Mouse (Mus musculus) brain, adult 2 months (tissue): ENCODE results near the gene Tesc.

ENCODE experiments used
- DNase-seq: peaks from one replicate; pipeline ENCODE4 v3.0.0; 2011; ENCODE audit warnings: low read depth, low spot score

Tesc gene

GRCm38 (mm10) chr5:118073213-118073773 lies 45.8 kb downstream of the Tesc start:
- peak; percentile 54 for DNase-seq

- peak; percentile 73 for DNase-seq
These were observed 49.4 kb downstream of the Tesc start for GRCm38 (mm10) chr5:118076721-118077592.

DNA sequence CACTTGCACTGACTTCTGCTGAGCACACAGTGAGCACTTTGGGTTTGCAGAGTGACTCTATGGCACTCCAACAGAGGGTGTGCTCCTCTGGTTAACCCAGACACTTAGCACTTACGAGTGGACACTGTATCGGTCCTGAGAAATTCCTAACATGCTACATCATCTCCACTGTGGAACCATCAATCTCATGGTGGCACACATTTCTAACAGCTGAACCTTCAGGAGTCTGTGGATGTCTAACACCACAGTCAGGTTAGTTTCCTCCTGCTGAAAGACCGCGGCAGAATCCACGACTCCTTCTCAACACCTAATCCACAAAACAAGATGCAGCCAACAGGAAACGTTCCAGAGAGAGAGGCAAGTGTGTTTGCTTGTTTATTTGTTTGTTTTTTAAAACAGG lies 51.0 kb downstream of the Tesc start:
- no peak for DNase-seq

DNA sequence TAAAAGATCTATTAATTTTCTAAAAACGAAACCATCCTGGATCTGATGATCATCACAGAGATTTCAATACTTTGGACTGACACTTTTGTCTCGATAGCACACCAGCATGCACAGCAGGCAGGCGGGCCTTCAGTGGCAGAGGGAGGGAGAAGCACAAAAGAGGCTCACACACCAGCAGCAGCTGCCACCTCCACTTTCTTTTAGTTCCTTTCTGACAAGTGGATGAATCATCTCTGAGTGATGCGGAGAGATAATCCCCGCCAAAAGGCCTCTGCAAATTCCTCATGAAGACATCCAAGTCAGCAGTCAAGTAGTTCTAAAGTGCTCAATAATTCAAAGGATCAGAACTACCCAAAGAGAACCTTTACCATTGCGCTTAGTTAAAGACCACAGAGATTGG lies 51.8 kb downstream of the Tesc start:
- peak; percentile 92 for DNase-seq

- no peak for DNase-seq
These were observed 52.3 kb downstream of the Tesc start for GRCm38 (mm10) chr5:118079839-118080250.

- DNase-seq = peak; percentile 49
These were observed 53.9 kb downstream of the Tesc start for GRCm38 (mm10) chr5:118081374-118081949.

DNA sequence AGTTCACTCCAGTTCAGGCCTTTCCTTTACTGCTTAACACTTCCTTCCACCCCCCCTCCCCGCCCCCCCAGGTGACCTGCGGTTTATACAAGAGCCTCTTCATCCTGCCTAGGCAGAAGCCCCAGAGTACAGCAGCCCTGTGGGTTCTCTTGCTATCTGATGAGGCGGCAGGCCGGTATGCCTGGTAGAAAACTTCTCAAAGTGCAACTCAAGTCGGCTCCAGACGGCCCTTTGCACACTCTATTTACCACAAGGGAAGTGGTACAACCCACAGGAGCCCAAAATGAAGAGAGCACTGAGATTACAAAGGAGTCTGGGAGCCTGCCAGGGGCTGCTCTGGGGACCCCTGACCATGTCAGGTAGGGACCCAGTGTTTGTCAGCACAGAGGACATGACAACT lies 54.5 kb downstream of the Tesc start:
- DNase-seq = no peak

DNA sequence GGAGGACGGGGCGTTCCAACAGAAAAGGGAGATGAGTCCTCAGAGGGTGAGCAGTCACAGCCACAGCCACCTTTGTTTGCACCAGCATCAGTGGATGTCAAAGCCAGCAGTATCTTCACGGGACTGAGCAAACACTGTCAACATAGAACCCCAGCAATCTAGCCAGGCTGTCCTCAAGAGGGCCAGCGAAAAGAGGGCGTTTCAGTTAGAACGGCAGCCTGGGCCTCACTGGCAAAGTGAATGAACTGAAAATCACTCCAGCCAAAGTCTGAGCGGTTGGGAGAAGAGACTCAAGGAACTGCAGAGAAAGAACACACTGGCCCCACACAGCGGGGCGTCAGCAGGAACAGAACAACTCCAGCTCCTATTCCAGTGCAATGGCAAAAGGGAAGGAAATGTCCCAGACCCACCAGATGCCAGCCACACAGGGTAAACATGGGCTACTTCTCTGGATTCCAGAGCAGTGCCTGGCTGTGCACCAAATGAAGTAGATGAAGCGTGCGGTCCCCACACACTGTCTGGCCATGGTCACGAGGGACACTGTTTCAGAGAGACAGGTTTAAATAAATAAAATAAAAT lies 55.6 kb downstream of the Tesc start:
- peak; percentile 66 for DNase-seq

GRCm38 (mm10) chr5:118084171-118084727 lies 56.7 kb downstream of the Tesc start:
- DNase-seq = peak; percentile 54

DNA sequence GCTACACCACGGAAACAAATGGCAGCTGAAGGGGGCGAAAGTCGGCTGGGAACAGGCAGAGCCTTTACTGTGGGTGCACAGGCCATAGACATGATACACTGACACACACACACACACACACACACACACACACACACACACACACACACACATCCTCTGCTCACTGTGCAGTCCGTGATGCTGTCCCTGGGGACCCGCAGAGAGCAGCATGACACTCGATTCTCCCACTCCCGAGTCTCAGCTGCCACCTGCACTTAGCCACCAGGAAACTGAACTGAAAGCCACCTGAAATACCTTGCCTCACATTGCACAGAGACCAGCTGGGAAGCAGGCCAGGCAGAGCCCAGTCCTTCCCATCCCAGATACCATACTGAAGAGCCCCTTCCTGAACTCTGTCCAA lies 57.8 kb downstream of the Tesc start:
- no peak for DNase-seq

- DNase-seq = no peak
These were observed 59.4 kb downstream of the Tesc start for GRCm38 (mm10) chr5:118086956-118087355.

GRCm38 (mm10) chr5:118089102-118089501 lies 61.6 kb downstream of the Tesc start:
- peak; percentile 96 for DNase-seq

DNA sequence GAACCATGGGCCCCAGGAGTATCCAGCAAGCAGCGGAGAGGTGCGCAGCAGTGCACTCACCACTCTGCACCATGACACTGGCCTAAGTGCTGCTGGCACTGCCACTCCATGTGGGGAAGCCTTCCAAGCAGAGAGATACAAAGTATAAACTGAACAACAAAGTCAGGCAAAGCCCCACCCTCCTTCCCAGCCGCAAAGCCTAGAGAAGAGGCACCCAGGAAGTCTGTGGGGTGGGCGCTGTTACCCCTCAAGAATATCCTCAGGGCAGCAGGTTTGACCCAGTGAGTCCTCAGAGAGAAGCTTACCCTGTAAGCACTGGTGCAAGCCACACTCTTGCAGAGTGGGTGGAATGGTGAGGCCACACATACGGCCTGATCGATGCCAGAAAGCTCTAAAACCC lies 62.6 kb downstream of the Tesc start:
- DNase-seq = no peak

DNA sequence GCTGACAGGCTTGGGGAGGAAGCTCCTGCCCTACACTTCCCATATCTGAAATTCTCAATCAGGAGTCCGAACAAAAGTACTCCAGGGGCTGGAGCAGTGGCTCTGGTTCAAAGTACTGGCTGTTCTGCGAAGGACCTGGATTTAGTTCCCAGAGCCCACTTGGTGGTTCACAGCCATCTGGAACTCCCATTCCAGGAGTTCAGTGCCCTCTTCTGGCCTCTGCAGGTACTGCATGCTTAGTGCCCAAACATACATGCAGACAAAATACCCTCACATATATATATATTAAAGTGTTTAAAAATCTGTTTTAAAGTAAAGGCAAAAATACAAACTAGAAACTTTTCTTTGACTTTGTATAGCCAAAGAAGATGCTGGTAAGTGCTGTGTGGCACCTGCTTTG lies 63.3 kb downstream of the Tesc start:
- DNase-seq = no peak

GRCm38 (mm10) chr5:118093321-118094035 lies 65.9 kb downstream of the Tesc start:
- peak; percentile 86 for DNase-seq

- DNase-seq = no peak
These were observed 67.9 kb downstream of the Tesc start for GRCm38 (mm10) chr5:118095433-118095832.

DNA sequence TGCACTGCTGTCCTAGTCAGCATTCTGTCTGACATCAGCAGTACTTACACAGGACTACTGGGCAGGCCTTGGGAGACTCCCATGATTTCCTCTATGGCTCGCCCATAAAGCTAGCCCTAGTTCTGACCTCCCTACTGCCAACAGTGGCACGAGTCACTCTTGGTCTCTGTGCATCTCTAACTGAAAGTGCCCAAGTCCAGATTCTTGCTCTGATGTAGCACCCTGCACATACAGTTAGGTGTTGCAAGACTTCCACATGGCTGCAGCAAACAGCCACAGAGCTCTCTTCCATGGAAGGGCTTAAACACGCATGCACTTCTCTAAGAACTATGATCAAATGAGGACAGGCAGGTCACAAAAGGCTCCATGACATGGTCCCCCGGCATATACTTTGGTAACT lies 68.3 kb downstream of the Tesc start:
- no peak for DNase-seq

- DNase-seq = peak; percentile 63
These were observed 68.8 kb downstream of the Tesc start for GRCm38 (mm10) chr5:118096317-118096716.

DNA sequence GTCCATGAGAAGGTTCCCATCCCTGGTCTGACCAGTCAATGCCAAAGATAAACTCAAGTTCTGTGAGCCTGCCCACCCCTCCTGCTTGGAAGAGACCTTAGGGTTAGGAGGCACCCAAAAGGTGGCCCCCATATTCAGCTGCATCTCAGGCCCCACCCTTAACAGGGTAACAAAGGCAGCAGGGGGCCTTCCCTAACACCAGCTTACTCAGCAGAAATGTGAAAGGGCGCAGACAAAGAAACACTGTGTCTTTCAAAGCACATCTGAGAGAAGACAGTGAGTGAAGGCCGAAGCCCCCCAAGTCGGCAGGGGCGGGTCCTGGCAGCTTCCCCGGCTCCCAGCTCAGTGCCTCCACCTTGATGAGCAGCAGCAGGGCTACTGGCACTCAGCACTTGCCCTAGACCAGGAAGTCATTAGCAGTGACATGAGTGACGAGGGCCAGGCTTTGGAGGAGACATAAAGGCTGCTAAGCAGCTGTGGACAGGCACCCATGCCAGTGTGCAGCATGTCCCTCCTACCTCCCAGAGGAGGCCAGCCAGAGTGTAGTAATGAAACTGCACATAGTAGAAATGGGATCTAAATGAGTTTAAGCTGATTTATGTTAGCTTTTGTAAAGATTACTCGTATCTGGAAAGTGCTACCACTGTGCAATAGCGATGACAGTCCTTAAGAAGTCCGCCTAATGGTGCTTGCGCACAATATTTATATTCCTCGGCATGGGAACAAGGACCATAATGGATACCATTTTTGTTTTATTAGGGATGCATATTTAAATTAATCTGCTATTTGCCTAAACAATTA lies 71.7 kb downstream of the Tesc start:
- DNase-seq = no peak

GRCm38 (mm10) chr5:118099870-118100478 lies 72.4 kb downstream of the Tesc start:
- DNase-seq = no peak
